ENCODE assay signal across 9 mouse cellular contexts in the genomic region with DNA sequence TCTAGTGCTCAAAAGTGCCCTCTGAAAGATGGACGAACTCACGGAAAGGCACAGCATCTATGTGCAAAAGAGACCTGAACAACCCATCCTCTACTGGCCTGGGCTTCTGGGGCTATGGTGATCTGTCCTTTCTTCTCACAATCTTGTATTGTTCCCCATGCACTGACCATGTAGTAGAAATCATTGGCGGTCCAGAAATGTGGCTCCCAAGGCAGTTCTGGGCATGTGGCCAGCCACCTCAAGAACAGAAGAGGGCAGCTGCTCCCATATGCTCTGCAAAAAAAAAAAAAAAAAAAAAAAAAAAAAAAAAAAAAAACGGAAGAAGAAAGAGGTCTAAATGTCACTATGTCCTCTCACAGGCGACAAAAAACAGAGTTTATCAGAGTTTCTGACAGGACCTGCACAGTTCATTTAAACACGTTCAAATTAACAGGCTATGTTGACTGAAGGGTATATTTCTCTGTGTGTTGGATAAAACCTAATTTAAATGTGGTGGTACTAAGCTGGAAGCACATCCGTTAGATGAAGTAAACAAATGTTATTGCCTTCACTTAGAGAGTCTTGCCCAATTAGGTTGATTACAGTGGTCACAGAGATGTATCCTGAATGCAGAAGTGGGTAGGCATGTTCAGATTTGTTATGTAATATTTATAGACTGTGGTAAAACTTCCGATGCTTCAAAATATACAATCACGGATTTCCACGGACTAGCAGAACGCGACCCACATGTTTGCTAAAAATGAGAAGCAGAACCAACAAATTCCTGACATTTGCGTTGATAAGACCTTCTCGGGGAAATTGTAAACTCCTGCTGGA.
DNase-seq lines count a peak whose midpoint lies in the region; ATAC-seq lines count a peak whose summit lies in the region.
"Had no signal": no experiment of that assay in that cellular context is flagged by ENCODE, and none has a peak within 500 bp of the region (broad histone marks: within the 10 kb centered on the region; RNA-seq: fewer than 3 reads in every experiment).

No protein-coding gene starts in this region.

- H3K27ac ChIP-seq in intestine, embryonic 16.5 days (ENCODE audit: low read length), result no peak overlapping the region
- no peak overlapping the region for H3K27ac ChIP-seq in intestine, embryonic 15.5 days
- no peak overlapping the region for H3K27ac ChIP-seq in limb, embryonic 10.5 days
- H3K27ac ChIP-seq in forebrain, embryonic 16.5 days (ENCODE audit: low read length), result no peak overlapping the region

- no peaks in the 10 kb centered on the region; the same call in 1 of the 2 replicates for H3K9me3 ChIP-seq in intestine, embryonic 16.5 days (ENCODE audit: control insufficient read depth, low read length)
- no peaks in the 10 kb centered on the region for H3K9me3 ChIP-seq in intestine, embryonic 15.5 days
- H3K9me3 ChIP-seq in limb, embryonic 10.5 days (replicated peaks), result no peaks in the 10 kb centered on the region
- H3K9me3 ChIP-seq in forebrain, embryonic 16.5 days (ENCODE audit: control insufficient read depth, low read length), result no peaks in the 10 kb centered on the region

- H3K36me3 ChIP-seq in intestine, embryonic 16.5 days (ENCODE audit: control insufficient read depth, insufficient read depth, low read length), result no peaks in the 10 kb centered on the region
- H3K36me3 ChIP-seq in intestine, embryonic 15.5 days, result no peaks in the 10 kb centered on the region
- no peaks in the 10 kb centered on the region for H3K36me3 ChIP-seq in limb, embryonic 10.5 days
- H3K36me3 ChIP-seq in forebrain, embryonic 16.5 days (ENCODE audit: control insufficient read depth, insufficient read depth), result no peaks in the 10 kb centered on the region

- H3K4me2 ChIP-seq in intestine, embryonic 16.5 days (ENCODE audit: low read depth, low read length), result 0 out of 2 replicates have a peak overlapping the region, but pooled peaks have one; percentile 16
- no peak overlapping the region for H3K4me2 ChIP-seq in intestine, embryonic 15.5 days (replicated peaks)
- no peak overlapping the region for H3K4me2 ChIP-seq in forebrain, embryonic 16.5 days (ENCODE audit: low read length)

- DNase-seq in adrenal gland, postnatal 36 days, result peak; percentile 36 to 62
- peak; percentile 19 for DNase-seq in lung, postnatal 25 days (ENCODE audit: low spot score)
- no peak for DNase-seq in limb, embryonic 10.5 days (ENCODE audit: low spot score)
- no peak for DNase-seq in thymus, postnatal 10 days (ENCODE audit: low spot score in 2 of 2)

- 48% methylated on average over 14 of the region's 14 CpGs for WGBS in intestine, embryonic 16.5 days
- 48% methylated on average over 14 of the region's 14 CpGs for WGBS in intestine, embryonic 15.5 days
- WGBS in limb, embryonic 10.5 days, result 81% methylated on average over 14 of the region's 14 CpGs
- 67% methylated on average over 14 of the region's 14 CpGs for WGBS in forebrain, embryonic 16.5 days

- no peaks in the 10 kb centered on the region for H3K27me3 ChIP-seq in intestine, embryonic 16.5 days (replicated peaks; ENCODE audit: control insufficient read depth, insufficient read depth, low read length)
- no peaks in the 10 kb centered on the region for H3K27me3 ChIP-seq in intestine, embryonic 15.5 days (replicated peaks)
- H3K27me3 ChIP-seq in limb, embryonic 10.5 days (ENCODE audit: low read depth, poor library complexity, severe bottlenecking), result no peaks in the 10 kb centered on the region
- H3K27me3 ChIP-seq in forebrain, embryonic 16.5 days (replicated peaks; ENCODE audit: control insufficient read depth, insufficient read depth, low read length), result no peaks in the 10 kb centered on the region
- H3K27me3 ChIP-seq: megakaryocyte, embryonic 14.5 days had no signal

- no peak overlapping the region for H3K4me3 ChIP-seq in intestine, embryonic 16.5 days (ENCODE audit: low read length)
- H3K4me3 ChIP-seq in intestine, embryonic 15.5 days (replicated peaks), result no peak overlapping the region
- no peak overlapping the region for H3K4me3 ChIP-seq in limb, embryonic 10.5 days
- no peak overlapping the region for H3K4me3 ChIP-seq in forebrain, embryonic 16.5 days (replicated peaks; ENCODE audit: low read length)
- H3K4me3 ChIP-seq: megakaryocyte, embryonic 14.5 days had no signal

- no peaks in the 10 kb centered on the region for H3K4me1 ChIP-seq in intestine, embryonic 16.5 days (ENCODE audit: control insufficient read depth, insufficient read depth, low read length)
- no peaks in the 10 kb centered on the region for H3K4me1 ChIP-seq in intestine, embryonic 15.5 days (replicated peaks)
- H3K4me1 ChIP-seq in limb, embryonic 10.5 days, result no peaks in the 10 kb centered on the region
- no peaks in the 10 kb centered on the region; the same call in 1 of the 2 replicates for H3K4me1 ChIP-seq in forebrain, embryonic 16.5 days (replicated peaks; ENCODE audit: control insufficient read depth, insufficient read depth, low read length)
- H3K4me1 ChIP-seq: megakaryocyte, embryonic 14.5 days had no signal

- no peak for ATAC-seq in intestine, embryonic 16.5 days
- ATAC-seq in intestine, embryonic 15.5 days, result no peak
- ATAC-seq in granulocyte monocyte progenitor cell, adult 5-6 weeks (replicated peaks; ENCODE audit: poor library complexity, severe bottlenecking), result peak; percentile 90
- ATAC-seq in forebrain, embryonic 16.5 days, result no peak

- H3K9ac ChIP-seq in intestine, embryonic 16.5 days (ENCODE audit: low read depth, low read length), result no peak overlapping the region
- H3K9ac ChIP-seq in intestine, embryonic 15.5 days, result no peak overlapping the region
- H3K9ac ChIP-seq in forebrain, embryonic 16.5 days (replicated peaks; ENCODE audit: low read depth, low read length), result no peak overlapping the region

Comparison
In these comparisons a context has a peak if more than half of its experiments do, and no peak if none do; other contexts are left out.
1. DNase-seq: peak in adrenal gland, postnatal 36 days (2 of 2) and lung, postnatal 25 days (single experiment); none in limb, embryonic 10.5 days (single experiment) and thymus, postnatal 10 days (0 of 2).